Mouse (Mus musculus) brain, embryonic 14.5 days (tissue): ENCODE measurements around the gene Dock4. TPM values are rescaled to one million over a fixed set of nuclear protein-coding genes. Genes with fewer than 3 reads are reported as not detected.

ENCODE experiments used
- DNase-seq: peaks from one replicate; pipeline ENCODE4 v3.0.0-alpha.2; 2011; ENCODE audit warnings: low read depth
- CTCF ChIP-seq: fragments of 200-500 bp; IDR thresholded peaks from 2 replicates; pipeline ENCODE4 v1.5.1; 2012; ENCODE audit warnings: inconsistent platforms, mild to moderate bottlenecking, moderate library complexity, borderline replicate concordance; ENCODE audit not compliant: insufficient read depth, insufficient read length; ENCODE audit errors: extremely low read depth
- POLR2A ChIP-seq: fragments of 200-500 bp; IDR thresholded peaks from 2 replicates; pipeline ENCODE4 v1.6.1; 2012; ENCODE audit warnings: mild to moderate bottlenecking, inconsistent platforms, borderline replicate concordance; ENCODE audit not compliant: poor library complexity, insufficient read depth, insufficient read length, severe bottlenecking; ENCODE audit errors: extremely low read depth
- polyA plus RNA-seq: library from polyadenylated mRNA; depleted of rRNA; stranded (reverse); fragments of >200 nt; gene quantifications from 2 replicates; pipeline ENCODE4 v1.2.3, GENCODE M21; 2012

Gene Dock4
- polyA plus RNA-seq, 1 experiment, result 29.5 TPM

DNA sequence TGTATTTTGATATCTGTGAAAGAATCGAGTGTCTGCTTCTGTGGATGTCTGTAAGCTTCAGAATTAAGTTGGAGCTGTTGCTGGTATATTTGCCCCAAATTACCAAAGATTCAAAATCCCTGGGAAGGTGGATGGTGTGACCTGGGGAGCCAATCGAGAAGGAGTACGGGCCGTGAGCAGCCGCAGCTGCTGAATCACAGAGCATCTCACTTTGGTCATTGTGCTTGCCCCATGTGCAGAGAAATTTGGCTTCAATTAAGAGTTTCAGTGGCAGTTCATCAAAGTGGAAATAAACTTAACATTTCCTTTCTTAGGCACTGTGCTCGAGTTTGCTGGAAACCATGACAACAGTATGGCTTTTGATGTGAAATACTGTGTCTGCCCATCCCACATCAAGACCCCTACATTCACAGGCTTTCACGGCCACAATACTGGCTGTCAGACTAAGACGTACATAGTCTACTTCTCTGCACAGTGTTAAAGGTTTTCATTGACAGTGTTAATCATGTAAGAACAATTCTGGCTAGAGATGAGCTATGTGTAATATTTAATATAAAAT is 321.6 kb downstream of the Dock4 start:
- TF ChIP-seq CTCF (no peak), POLR2A (no peak)
- DNase-seq, result peak; percentile 59

- TF ChIP-seq POLR2A (no peak), CTCF (no peak)
- no peak for DNase-seq
These were observed 327.3 kb downstream of the Dock4 start for GRCm38 (mm10) chr12:40773091-40773490.

DNA sequence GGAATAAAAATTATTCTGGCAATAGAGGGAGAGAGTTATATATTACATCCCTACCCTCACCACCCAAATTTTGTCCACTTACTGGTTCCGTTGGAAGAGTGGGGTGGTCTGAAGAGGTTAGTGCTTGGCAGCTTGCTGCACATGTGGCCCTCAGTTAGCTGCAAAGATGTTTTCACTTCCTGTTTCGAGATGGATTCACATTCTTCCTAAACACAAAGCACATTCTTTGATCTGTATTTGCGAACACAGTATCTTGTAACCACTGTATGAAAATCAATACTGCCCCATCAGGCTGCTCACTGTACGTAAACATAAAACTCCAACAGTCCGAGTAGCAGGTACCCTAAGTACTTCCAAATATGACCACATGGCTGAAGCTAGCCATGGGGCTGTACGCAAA is 335.8 kb downstream of the Dock4 start:
- TF ChIP-seq POLR2A (no peak), CTCF (no peak)
- DNase-seq, result no peak

DNA sequence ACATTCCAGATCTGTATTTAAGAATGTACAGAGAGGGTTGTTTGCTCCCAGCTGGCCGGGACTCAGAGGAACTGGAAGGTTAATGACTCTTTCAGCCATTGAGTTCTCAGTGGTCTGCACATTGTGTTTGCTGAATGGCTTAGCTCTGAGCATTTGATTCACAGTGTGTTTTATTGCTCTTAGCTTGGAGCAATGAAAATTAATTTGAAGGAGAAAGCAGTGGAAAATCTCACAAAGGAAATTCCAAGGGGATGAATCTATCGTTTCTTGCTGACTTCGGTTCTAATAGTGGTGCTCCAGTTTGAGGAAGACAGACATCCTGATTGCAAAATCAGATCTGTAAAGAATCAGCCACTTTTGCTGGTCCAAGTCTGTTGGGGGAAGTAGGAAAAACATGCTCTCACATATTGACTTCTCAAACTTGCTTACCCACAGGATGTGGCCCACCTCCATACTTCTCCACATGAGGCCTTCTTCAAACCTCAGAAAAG is 342.9 kb downstream of the Dock4 start:
- DNase-seq, result peak; percentile 45
- no peak for TF ChIP-seq CTCF
- no peak for TF ChIP-seq POLR2A

GRCm38 (mm10) chr12:40789379-40790361 is 343.9 kb downstream of the Dock4 start:
- TF ChIP-seq CTCF (no peak), POLR2A (no peak)
- DNase-seq, result peak; percentile 72

DNA sequence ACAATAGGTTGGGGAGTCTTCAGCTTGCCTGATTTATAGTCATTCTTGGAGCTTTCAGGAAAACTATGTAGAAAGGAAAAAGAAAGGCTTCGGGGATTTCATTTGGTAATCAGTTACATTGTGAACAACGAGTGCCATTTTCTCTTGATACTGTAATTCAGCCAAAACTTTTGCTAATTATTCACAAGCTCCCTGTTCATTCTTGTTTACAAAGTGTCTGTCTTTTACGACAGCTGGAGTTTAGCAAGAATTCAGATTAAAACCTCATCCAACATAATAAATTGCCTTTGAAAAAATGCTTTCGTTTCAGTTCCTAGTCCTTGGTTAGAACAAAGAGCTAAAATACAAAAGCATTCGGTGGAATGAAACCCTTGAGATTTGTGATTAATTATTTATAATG is 345.5 kb downstream of the Dock4 start:
- peak; percentile 59 for DNase-seq
- TF ChIP-seq POLR2A (no peak), CTCF (no peak)

GRCm38 (mm10) chr12:40792184-40792650 is 346.5 kb downstream of the Dock4 start:
- TF ChIP-seq CTCF, result no peak
- peak; percentile 88 for DNase-seq

- DNase-seq, result peak; percentile 41
- TF ChIP-seq POLR2A, result no peak
- TF ChIP-seq CTCF, result no peak
These were observed 348.3 kb downstream of the Dock4 start for GRCm38 (mm10) chr12:40794066-40794465.

DNA sequence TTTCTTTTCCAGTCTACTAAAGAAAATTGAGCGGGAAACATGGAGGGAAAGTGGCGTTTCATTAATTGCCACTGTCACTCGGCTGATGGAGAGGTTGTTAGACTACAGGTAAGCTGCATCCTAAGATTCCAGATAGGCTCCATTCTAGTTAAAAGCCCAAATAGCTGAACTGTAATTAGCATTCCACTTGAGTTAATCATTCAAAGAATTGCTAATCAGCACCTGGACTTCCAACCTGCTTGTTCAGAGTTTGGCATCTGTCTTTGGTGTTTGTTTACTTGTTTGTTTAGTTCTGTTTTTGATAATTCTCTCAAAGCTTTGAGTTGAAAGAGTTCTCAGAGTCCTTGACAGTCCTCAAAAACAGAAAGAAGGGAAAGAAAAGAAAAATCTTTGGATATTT is 349.0 kb downstream of the Dock4 start:
- TF ChIP-seq POLR2A (no peak), CTCF (no peak)
- DNase-seq, result no peak

DNA sequence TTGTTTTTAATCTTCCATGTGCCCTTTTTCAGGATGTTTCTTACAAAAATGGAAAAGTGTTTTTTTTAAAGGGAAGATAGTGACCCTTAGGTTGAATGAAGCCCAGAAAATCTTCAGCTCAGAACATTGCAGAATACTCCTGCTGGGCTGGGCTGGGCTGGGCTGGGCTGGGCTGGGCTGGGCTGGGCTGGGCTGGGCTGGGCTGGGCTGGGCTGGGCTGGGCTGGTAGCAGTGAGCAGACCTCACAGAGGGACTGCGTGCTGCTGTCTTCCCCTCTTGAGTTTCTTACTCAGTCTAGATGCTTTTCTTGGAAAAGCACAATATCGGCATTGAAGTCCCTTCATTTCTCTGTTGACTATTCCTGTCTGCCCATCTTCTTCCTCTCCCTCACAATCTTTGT is 350.0 kb downstream of the Dock4 start:
- TF ChIP-seq CTCF, result no peak
- no peak for TF ChIP-seq POLR2A
- no peak for DNase-seq

- TF ChIP-seq CTCF (no peak), POLR2A (no peak)
- peak; percentile 5 for DNase-seq
These were observed 351.2 kb downstream of the Dock4 start for GRCm38 (mm10) chr12:40796813-40797491.

DNA sequence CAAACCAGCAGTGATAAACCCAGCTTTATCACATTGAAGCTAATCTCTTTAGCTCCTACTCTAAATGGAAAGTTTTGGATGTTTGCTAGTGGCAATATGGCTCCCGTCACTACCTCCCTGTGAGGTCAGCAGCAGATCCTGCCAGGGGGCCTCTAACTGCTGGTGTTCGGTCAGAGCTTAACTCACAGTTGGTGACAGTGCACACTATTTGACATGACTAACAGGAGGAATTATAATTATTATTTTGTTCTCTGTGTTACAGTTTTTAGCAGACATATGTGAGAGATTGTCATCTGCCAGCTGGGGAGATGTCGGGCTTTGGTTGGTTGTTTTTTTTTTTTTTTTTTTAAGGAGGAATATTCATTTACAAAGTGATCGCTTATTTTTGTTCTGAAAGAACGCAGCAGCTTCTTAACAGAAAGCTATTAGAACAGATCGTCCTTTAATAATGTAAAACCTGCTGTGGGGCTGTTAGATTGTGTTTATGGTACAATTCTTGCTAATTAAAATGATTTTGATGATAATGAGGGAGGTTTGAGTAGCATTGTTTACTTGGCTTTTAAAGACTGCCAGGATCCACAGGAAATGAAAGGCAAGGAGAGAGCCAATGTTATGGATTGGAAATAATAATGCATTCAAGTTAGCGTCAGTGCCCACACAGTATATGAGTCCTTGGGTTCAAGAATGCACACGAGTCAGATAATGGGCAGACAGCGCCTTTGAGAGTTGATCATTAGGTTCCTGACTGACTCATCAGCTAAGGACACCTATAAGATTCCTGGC is 352.0 kb downstream of the Dock4 start:
- TF ChIP-seq POLR2A, result no peak
- no peak for TF ChIP-seq CTCF
- peak; percentile 68 for DNase-seq
